Mouse (Mus musculus): ENCODE data around the gene Gm20605. TPM values are rescaled to one million over a fixed set of nuclear protein-coding genes. Genes with fewer than 3 reads are reported as not detected.
A peak's percentile ranks its signal among the peaks of the same experiment; 100 is the strongest.

Gene Gm20605
- polyA plus RNA-seq, 1 experiment from 2014 or later, result 9.2 TPM

GRCm38 (mm10) chr5:137642886-137643285, 13.9 kb downstream of the Gm20605 start:
- Histone ChIP-seq H3K4me2 (ENCODE audit: low read length) (no peak overlapping the region), H3K9ac (ENCODE audit: low read depth, low read length) (no peak overlapping the region), H3K4me3 (ENCODE audit: low read depth, low read length) (no peak overlapping the region), H3K9me3 (replicated peaks; ENCODE audit: control insufficient read depth, low read length, poor library complexity, severe bottlenecking) (no peaks in the 10 kb centered on the region), H3K27ac (ENCODE audit: low read length) (no peak overlapping the region), H3K27me3 (ENCODE audit: control insufficient read depth, insufficient read depth, low read depth, low read length) (peaks cover 29% of the 10 kb centered on the region), H3K36me3 (ENCODE audit: control insufficient read depth, insufficient read depth, low read length) (peaks cover 35% of the 10 kb centered on the region), H3K4me1 (ENCODE audit: control insufficient read depth, insufficient read depth, low read length) (peaks cover 6% of the 10 kb centered on the region)
- 49% methylated on average over 4 of the region's 4 CpGs for WGBS
- ATAC-seq, result no peak

GRCm38 (mm10) chr5:137644484-137644883, 15.5 kb downstream of the Gm20605 start:
- Histone ChIP-seq H3K4me3 (ENCODE audit: low read depth, low read length) (no peak overlapping the region), H3K9me3 (replicated peaks; ENCODE audit: control insufficient read depth, low read length, poor library complexity, severe bottlenecking) (no peaks in the 10 kb centered on the region), H3K9ac (ENCODE audit: low read depth, low read length) (no peak overlapping the region), H3K4me2 (ENCODE audit: low read length) (no peak overlapping the region), H3K4me1 (ENCODE audit: control insufficient read depth, insufficient read depth, low read length) (peaks cover 19% of the 10 kb centered on the region), H3K36me3 (ENCODE audit: control insufficient read depth, insufficient read depth, low read length) (peaks cover 21% of the 10 kb centered on the region), H3K27me3 (ENCODE audit: control insufficient read depth, insufficient read depth, low read depth, low read length) (peaks cover 29% of the 10 kb centered on the region), H3K27ac (ENCODE audit: low read length) (no peak overlapping the region)
- ATAC-seq, result no peak
- WGBS, result 37% methylated on average over 19 of the region's 19 CpGs

GRCm38 (mm10) chr5:137645091-137645651, 16.2 kb downstream of the Gm20605 start:
- H3K27ac ChIP-seq (ENCODE audit: low read length), result no peak overlapping the region
- no peaks in the 10 kb centered on the region for H3K9me3 ChIP-seq (replicated peaks; ENCODE audit: control insufficient read depth, low read length, poor library complexity, severe bottlenecking)
- no peak for ATAC-seq
- H3K36me3 ChIP-seq (ENCODE audit: control insufficient read depth, insufficient read depth, low read length), result peaks cover 14% of the 10 kb centered on the region
- peaks cover 26% of the 10 kb centered on the region for H3K4me1 ChIP-seq (ENCODE audit: control insufficient read depth, insufficient read depth, low read length)
- H3K4me3 ChIP-seq (ENCODE audit: low read depth, low read length), result peak overlapping the region; percentile 26
- H3K4me2 ChIP-seq (ENCODE audit: low read length), result peak overlapping the region; percentile 42
- peaks cover 29% of the 10 kb centered on the region for H3K27me3 ChIP-seq (ENCODE audit: control insufficient read depth, insufficient read depth, low read depth, low read length)
- 2% methylated on average over 44 of the region's 44 CpGs for WGBS
- H3K9ac ChIP-seq (ENCODE audit: low read depth, low read length), result 0 out of 2 replicates have a peak overlapping the region, but pooled peaks have one; percentile 44

GRCm38 (mm10) chr5:137645652-137646091, 16.7 kb downstream of the Gm20605 start, which contains the start of gene Irs3:
Gene Irs3 (minus strand): TSS chr5:137645714.
- H3K36me3 ChIP-seq (ENCODE audit: control insufficient read depth, insufficient read depth, low read length), result peaks cover 9% of the 10 kb centered on the region
- H3K9me3 ChIP-seq (replicated peaks; ENCODE audit: control insufficient read depth, low read length, poor library complexity, severe bottlenecking), result no peaks in the 10 kb centered on the region
- peaks cover 27% of the 10 kb centered on the region for H3K4me1 ChIP-seq (ENCODE audit: control insufficient read depth, insufficient read depth, low read length)
- peaks cover 29% of the 10 kb centered on the region for H3K27me3 ChIP-seq (ENCODE audit: control insufficient read depth, insufficient read depth, low read depth, low read length)
- WGBS, result 14% methylated on average over 11 of the region's 11 CpGs
- peak within 1 kb of the TSS; percentile 26 for H3K4me3 ChIP-seq (ENCODE audit: low read depth, low read length)
- no peak within 1 kb of the TSS for H3K27ac ChIP-seq (ENCODE audit: low read length)
- peak within 1 kb of the TSS; percentile 42 for H3K4me2 ChIP-seq (ENCODE audit: low read length)
- no peak for ATAC-seq
- 0 out of 2 replicates have a peak within 1 kb of the TSS, but pooled peaks have one; percentile 44 for H3K9ac ChIP-seq (ENCODE audit: low read depth, low read length)

GRCm38 (mm10) chr5:137647827-137648601, 19.0 kb downstream of the Gm20605 start:
- Histone ChIP-seq H3K9ac (ENCODE audit: low read depth, low read length) (peak overlapping the region; percentile 40; the same call in 1 of the 2 replicates), H3K36me3 (ENCODE audit: control insufficient read depth, insufficient read depth, low read length) (peaks cover 4% of the 10 kb centered on the region; the same call in 1 of the 2 replicates), H3K27me3 (ENCODE audit: control insufficient read depth, insufficient read depth, low read depth, low read length) (peaks cover 29% of the 10 kb centered on the region), H3K27ac (ENCODE audit: low read length) (peak overlapping the region; percentile 66), H3K9me3 (replicated peaks; ENCODE audit: control insufficient read depth, low read length, poor library complexity, severe bottlenecking) (no peaks in the 10 kb centered on the region), H3K4me3 (ENCODE audit: low read depth, low read length) (no peak overlapping the region), H3K4me2 (ENCODE audit: low read length) (no peak overlapping the region), H3K4me1 (ENCODE audit: control insufficient read depth, insufficient read depth, low read length) (peaks cover 27% of the 10 kb centered on the region)
- peak; percentile 79 for ATAC-seq
- WGBS, result 74% methylated on average over 9 of the region's 9 CpGs

- H3K4me2 ChIP-seq (ENCODE audit: low read length), result no peak overlapping the region
- H3K27me3 ChIP-seq (ENCODE audit: control insufficient read depth, insufficient read depth, low read depth, low read length), result peaks cover 22% of the 10 kb centered on the region
- no peaks in the 10 kb centered on the region for H3K9me3 ChIP-seq (replicated peaks; ENCODE audit: control insufficient read depth, low read length, poor library complexity, severe bottlenecking)
- H3K36me3 ChIP-seq (ENCODE audit: control insufficient read depth, insufficient read depth, low read length), result peaks cover 4% of the 10 kb centered on the region; the same call in 1 of the 2 replicates
- WGBS, result 25% methylated on average over 4 of the region's 4 CpGs
- H3K27ac ChIP-seq (ENCODE audit: low read length), result no peak overlapping the region
- H3K9ac ChIP-seq (ENCODE audit: low read depth, low read length), result no peak overlapping the region
- H3K4me1 ChIP-seq (ENCODE audit: control insufficient read depth, insufficient read depth, low read length), result peaks cover 27% of the 10 kb centered on the region
- no peak overlapping the region for H3K4me3 ChIP-seq (ENCODE audit: low read depth, low read length)
- ATAC-seq, result no peak
Measured at GRCm38 (mm10) chr5:137649251-137649650, 20.3 kb downstream of the Gm20605 start.

GRCm38 (mm10) chr5:137649669-137650571, 20.9 kb downstream of the Gm20605 start:
- peak overlapping the region; percentile 43 for H3K4me2 ChIP-seq (ENCODE audit: low read length)
- H3K27ac ChIP-seq (ENCODE audit: low read length), result 0 out of 2 replicates have a peak overlapping the region, but pooled peaks have one; percentile 13
- H3K36me3 ChIP-seq (ENCODE audit: control insufficient read depth, insufficient read depth, low read length), result peaks cover 4% of the 10 kb centered on the region; the same call in 1 of the 2 replicates
- no peaks in the 10 kb centered on the region for H3K9me3 ChIP-seq (replicated peaks; ENCODE audit: control insufficient read depth, low read length, poor library complexity, severe bottlenecking)
- H3K27me3 ChIP-seq (ENCODE audit: control insufficient read depth, insufficient read depth, low read depth, low read length), result peaks cover 16% of the 10 kb centered on the region
- 14% methylated on average over 18 of the region's 18 CpGs for WGBS
- no peak for ATAC-seq
- H3K9ac ChIP-seq (ENCODE audit: low read depth, low read length), result no peak overlapping the region
- H3K4me3 ChIP-seq (ENCODE audit: low read depth, low read length), result no peak overlapping the region
- H3K4me1 ChIP-seq (ENCODE audit: control insufficient read depth, insufficient read depth, low read length), result peaks cover 27% of the 10 kb centered on the region

- no peak overlapping the region for H3K4me3 ChIP-seq (ENCODE audit: low read depth, low read length)
- H3K9me3 ChIP-seq (replicated peaks; ENCODE audit: control insufficient read depth, low read length, poor library complexity, severe bottlenecking), result no peaks in the 10 kb centered on the region
- H3K36me3 ChIP-seq (ENCODE audit: control insufficient read depth, insufficient read depth, low read length), result peaks cover 4% of the 10 kb centered on the region; the same call in 1 of the 2 replicates
- no peaks in the 10 kb centered on the region for H3K27me3 ChIP-seq (ENCODE audit: control insufficient read depth, insufficient read depth, low read depth, low read length)
- no peak for ATAC-seq
- no peak overlapping the region for H3K9ac ChIP-seq (ENCODE audit: low read depth, low read length)
- H3K27ac ChIP-seq (ENCODE audit: low read length), result no peak overlapping the region
- H3K4me2 ChIP-seq (ENCODE audit: low read length), result no peak overlapping the region
- H3K4me1 ChIP-seq (ENCODE audit: control insufficient read depth, insufficient read depth, low read length), result peaks cover 23% of the 10 kb centered on the region
- WGBS, result 33% methylated on average over 3 of the region's 3 CpGs
Measured at GRCm38 (mm10) chr5:137652474-137652873, 23.5 kb downstream of the Gm20605 start.

Measured in midbrain, embryonic 16.5 days (tissue).